Mouse (Mus musculus): ENCODE measurements around the gene Cenpq. TPM values are rescaled to one million over a fixed set of nuclear protein-coding genes. Genes with fewer than 3 reads are reported as not detected.

The Cenpq gene
- 32.1 and 32.7 TPM in 2 replicates for polyA plus RNA-seq (2015; fragmentation: Nextera tagmentation; extraction: Ambion mirVana)

DNA sequence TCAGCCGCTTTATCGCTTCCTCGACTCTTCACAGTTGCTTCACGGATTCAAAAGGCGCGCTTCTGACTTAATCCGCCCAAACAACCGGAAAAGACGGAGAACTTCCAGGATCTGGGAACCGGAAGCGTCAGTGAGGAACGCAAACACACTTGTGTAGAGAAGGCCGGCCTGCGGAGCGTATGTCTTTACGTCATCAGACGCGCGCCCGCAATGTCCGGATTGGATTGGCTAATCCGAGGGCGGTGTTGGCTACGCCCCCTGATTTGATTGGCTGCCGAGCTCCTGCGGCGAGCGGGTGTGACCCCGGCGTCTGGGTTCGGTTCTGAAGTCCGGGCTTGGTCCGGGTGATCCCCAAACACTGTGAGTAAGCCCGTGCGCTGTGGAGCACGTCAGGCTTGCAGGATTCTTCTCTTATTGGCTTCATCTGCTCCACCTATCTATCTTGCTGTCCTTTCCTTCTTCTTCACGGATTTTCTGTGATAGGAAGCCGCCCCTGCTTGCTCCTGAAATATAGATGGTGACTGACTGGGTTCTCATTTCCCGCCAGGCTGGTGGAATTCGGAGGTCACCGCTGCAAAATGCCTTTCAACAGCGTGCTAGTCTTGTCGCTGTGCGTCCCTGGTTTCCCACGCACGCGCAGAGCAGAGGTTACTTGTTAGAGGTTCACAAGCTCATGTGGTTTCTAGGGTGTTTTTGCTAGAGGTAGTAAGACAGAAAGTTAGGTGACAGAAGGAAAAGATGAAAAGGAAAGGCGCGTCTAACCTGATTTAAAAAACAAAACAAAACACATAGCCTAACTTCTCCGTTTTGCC lies at the start of gene Cenpq, which contains the start of gene Mut:
Gene Cenpq, minus strand, starts transcription at position 628 of the 812 bp plus-strand sequence.
Gene Mut, plus strand, starts transcription at position 266 of the 812 bp plus-strand sequence.
- peak within 1 kb of the TSS; percentile 96 for H3K27ac ChIP-seq
- under 1% methylated on average over 50 of the region's 50 CpGs for WGBS
- H3K36me3 ChIP-seq = peaks cover 14% of the 10 kb centered on the region; the same call in 1 of the 2 replicates
- ATAC-seq (ENCODE audit: borderline replicate concordance, extremely low read depth, low FRiP score, low TSS enrichment) = peak; percentile 100
- peaks cover 8% of the 10 kb centered on the region for H3K4me1 ChIP-seq
- H3K4me3 ChIP-seq = peak within 1 kb of the TSS; percentile 76
- H3K9me3 ChIP-seq = no peaks in the 10 kb centered on the region
- peak within 1 kb of the TSS; percentile 73 for H3K9ac ChIP-seq
- H3K27me3 ChIP-seq = no peaks in the 10 kb centered on the region
- H3K4me2 ChIP-seq = peak within 1 kb of the TSS; percentile 69

DNA sequence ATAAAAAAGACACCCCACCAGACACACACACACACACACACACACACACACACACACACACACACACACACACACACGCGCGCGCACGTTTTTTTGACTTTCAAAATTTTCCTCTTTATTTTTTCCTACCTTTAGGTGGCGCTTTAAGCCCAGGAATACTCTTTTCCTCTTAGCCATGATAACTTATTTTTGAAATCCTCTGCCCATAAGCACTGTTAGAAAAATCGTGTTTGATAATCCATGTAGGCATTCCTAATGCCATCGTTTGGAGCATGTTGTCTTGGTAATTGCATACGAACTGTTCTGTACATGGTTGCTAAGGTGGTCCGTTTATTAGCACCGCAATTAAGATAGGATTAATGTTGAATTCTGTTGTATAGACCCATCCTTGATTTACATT lies 43.1 kb upstream of the Cenpq start:
- Histone ChIP-seq H3K27me3 (no peaks in the 10 kb centered on the region), H3K9me3 (no peaks in the 10 kb centered on the region), H3K4me1 (no peaks in the 10 kb centered on the region), H3K4me2 (no peak overlapping the region), H3K4me3 (no peak overlapping the region), H3K36me3 (no peaks in the 10 kb centered on the region), H3K27ac (no peak overlapping the region), H3K9ac (no peak overlapping the region)
- 68% methylated on average over 11 of the region's 11 CpGs for WGBS
- ATAC-seq (ENCODE audit: borderline replicate concordance, extremely low read depth, low FRiP score, low TSS enrichment) = no peak

DNA sequence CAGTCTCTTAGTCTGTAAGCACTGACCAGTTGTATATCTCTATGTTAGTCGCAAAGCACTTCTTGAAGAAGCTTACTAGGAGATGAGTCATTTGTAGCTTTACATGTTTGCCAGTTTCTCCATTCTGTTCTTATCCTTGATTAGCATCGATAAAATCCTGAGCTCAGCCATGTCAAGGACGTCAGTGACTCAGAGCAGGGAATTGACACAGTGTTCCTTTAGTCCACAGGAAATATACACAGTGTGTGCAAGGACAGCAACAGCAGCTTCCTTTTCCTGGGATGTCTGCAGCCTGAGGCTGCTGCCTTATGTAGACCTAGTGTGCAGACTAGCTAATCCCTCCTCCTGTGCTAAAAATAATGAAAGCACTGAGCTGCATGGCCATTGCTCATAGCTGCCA lies 13.7 kb upstream of the Cenpq start:
- Histone ChIP-seq H3K4me1 (no peaks in the 10 kb centered on the region), H3K9ac (no peak overlapping the region), H3K27me3 (no peaks in the 10 kb centered on the region), H3K27ac (no peak overlapping the region), H3K9me3 (no peaks in the 10 kb centered on the region), H3K4me2 (no peak overlapping the region), H3K4me3 (no peak overlapping the region), H3K36me3 (peaks cover 42% of the 10 kb centered on the region)
- 77% methylated on average over 3 of the region's 3 CpGs for WGBS
- ATAC-seq (ENCODE audit: borderline replicate concordance, extremely low read depth, low FRiP score, low TSS enrichment) = no peak

DNA sequence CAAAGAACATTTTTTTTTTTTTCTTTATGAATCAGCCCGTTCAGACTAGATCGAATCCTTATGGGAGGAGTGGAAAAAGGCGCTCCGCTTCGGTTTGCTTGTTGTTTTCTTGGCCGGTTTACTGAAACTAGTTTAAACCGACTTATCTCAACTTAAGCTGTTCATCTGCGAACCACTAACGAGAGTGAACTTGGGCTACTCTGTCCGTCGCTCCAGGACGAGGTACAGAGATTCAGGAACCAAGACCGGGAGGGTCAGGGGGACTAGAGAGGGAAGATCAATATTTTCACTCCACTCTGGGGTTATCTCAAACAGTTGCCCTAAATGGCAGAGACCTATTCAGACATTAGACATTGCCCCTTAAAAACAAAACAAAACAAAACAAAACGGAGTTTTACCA lies 862 bp downstream of the Cenpq start:
- H3K9ac ChIP-seq = peak overlapping the region; percentile 44
- H3K4me2 ChIP-seq = peak overlapping the region; percentile 69
- peaks cover 18% of the 10 kb centered on the region for H3K36me3 ChIP-seq
- no peaks in the 10 kb centered on the region for H3K9me3 ChIP-seq
- ATAC-seq (ENCODE audit: borderline replicate concordance, extremely low read depth, low FRiP score, low TSS enrichment) = no peak; the same call in 1 of the 2 replicates
- peak overlapping the region; percentile 76 for H3K4me3 ChIP-seq
- H3K27me3 ChIP-seq = no peaks in the 10 kb centered on the region
- under 1% methylated on average over 14 of the region's 14 CpGs for WGBS
- H3K4me1 ChIP-seq = peaks cover 8% of the 10 kb centered on the region
- H3K27ac ChIP-seq = peak overlapping the region; percentile 96; the same call in 1 of the 2 replicates

DNA sequence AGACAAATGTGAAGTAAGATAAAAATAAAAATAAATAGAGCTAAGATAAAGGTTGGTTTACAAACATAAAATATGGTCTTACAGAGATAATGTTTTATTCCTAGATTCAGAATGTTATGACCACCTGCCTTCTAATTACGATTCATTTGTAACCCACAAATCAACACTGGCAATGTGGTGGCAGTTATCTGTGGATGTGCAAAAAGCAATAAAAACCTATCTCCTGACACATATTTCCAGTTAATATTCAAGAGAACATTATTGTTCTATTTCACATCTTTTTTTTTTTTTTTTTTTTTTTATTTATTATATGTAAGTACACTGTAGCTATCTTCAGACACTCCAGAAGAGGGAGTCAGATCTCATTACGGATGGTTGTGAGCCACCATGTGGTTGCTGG lies 19.3 kb downstream of the Cenpq start:
- H3K4me2 ChIP-seq = no peak overlapping the region
- no peaks in the 10 kb centered on the region for H3K27me3 ChIP-seq

DNA sequence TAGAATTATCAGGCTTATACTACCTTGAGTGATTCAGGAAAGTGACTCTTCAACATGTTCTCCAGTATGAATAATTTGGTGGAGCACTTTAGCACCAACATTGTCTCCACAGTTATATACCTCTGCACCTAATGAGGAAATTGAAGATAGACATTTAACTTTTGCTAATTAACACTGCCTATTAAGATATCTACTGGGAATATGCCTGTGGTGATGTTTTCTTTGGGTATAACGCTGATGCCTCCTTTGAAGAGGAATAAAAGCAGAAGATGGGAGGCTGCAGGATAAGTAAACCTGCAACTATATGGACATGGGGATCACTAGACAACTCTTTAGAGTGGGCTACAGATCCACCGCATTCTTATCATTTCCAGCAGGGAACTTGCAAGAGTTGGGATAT lies 20.6 kb downstream of the Cenpq start, which contains the start of gene Glyatl3:
Gene Glyatl3, minus strand, starts transcription at position 101 of the 400 bp plus-strand sequence.
- H3K4me2 ChIP-seq = no peak within 1 kb of the TSS
- no peaks in the 10 kb centered on the region for H3K4me1 ChIP-seq
- H3K27ac ChIP-seq = no peak within 1 kb of the TSS
- no peaks in the 10 kb centered on the region for H3K27me3 ChIP-seq
- 87% methylated on average over 2 of the region's 2 CpGs for WGBS
- H3K36me3 ChIP-seq = no peaks in the 10 kb centered on the region
- no peak within 1 kb of the TSS for H3K4me3 ChIP-seq
- no peaks in the 10 kb centered on the region for H3K9me3 ChIP-seq
- H3K9ac ChIP-seq = no peak within 1 kb of the TSS
- ATAC-seq (ENCODE audit: borderline replicate concordance, extremely low read depth, low FRiP score, low TSS enrichment) = no peak

More for the DNA sequence above, 19.3 kb downstream of the Cenpq start:
- Histone ChIP-seq H3K9ac (no peak overlapping the region), H3K36me3 (no peaks in the 10 kb centered on the region), H3K4me3 (no peak overlapping the region), H3K4me1 (no peaks in the 10 kb centered on the region), H3K27ac (no peak overlapping the region), H3K9me3 (no peaks in the 10 kb centered on the region)
- WGBS = 95% methylated on average over 2 of the region's 2 CpGs
- ATAC-seq (ENCODE audit: borderline replicate concordance, extremely low read depth, low FRiP score, low TSS enrichment) = no peak

DNA sequence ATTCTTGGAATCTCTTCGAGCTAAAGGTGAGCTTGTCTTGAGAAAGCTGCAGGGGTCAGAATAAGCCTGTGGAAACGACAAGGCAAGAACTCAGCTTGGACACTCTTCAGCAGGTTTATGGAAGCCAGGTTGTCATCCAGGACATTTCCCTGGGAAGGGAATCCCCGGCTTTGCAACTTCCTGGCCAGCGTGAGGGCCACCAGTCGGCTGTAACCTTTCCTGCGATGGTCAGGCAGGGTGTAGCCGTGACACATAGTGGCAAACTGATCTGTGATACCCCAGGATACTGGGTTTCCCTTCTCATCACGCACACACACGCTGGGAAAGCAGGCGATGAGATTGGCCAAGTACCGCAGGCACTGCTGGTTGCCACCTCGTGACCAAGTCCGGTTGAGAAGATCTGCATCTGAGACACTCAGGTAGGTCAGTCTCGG lies 30.1 kb downstream of the Cenpq start:
- no peak overlapping the region for H3K9ac ChIP-seq
- peak overlapping the region; percentile 43; the same call in 1 of the 2 replicates for H3K4me2 ChIP-seq
- H3K36me3 ChIP-seq = no peaks in the 10 kb centered on the region
- H3K27me3 ChIP-seq = no peaks in the 10 kb centered on the region
- H3K4me1 ChIP-seq = no peaks in the 10 kb centered on the region
- 5% methylated on average over 13 of the region's 14 CpGs for WGBS
- H3K27ac ChIP-seq = no peak overlapping the region
- no peak overlapping the region for H3K4me3 ChIP-seq
- no peaks in the 10 kb centered on the region for H3K9me3 ChIP-seq
- no peak for ATAC-seq (ENCODE audit: borderline replicate concordance, extremely low read depth, low FRiP score, low TSS enrichment)

DNA sequence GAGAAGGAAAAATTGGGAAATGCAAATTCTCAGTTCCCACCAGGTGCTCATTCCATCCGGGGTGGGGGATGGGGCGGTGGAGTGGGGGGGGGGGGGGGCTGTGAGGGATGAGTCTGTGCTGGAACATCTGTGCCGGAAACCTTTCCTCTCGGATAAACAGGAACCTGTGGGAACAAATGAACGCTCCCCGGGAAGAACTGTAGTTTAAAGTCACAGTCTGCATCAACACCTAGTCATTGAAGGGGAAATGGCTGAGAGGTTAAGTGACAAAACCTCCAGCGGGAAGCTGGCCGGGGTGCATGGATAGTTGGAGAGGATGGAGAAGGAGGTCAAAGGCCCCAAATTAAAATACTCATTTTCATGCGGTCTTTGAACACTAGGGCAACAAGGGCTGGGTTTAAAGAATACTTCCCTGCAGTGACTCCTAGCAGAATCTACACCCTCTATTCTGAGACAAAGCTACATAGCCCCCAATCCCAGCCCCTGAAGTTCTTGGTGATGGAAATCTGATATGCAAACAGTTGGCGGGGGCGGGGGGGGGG lies 30.7 kb downstream of the Cenpq start:
- no peak overlapping the region for H3K9ac ChIP-seq
- no peaks in the 10 kb centered on the region for H3K4me1 ChIP-seq
- ATAC-seq (ENCODE audit: borderline replicate concordance, extremely low read depth, low FRiP score, low TSS enrichment) = no peak
- H3K36me3 ChIP-seq = no peaks in the 10 kb centered on the region
- no peak overlapping the region for H3K27ac ChIP-seq
- no peak overlapping the region for H3K4me3 ChIP-seq
- H3K27me3 ChIP-seq = no peaks in the 10 kb centered on the region
- H3K9me3 ChIP-seq = no peaks in the 10 kb centered on the region
- 11% methylated on average over 11 of the region's 11 CpGs for WGBS
- peak overlapping the region; percentile 43; the same call in 1 of the 2 replicates for H3K4me2 ChIP-seq

DNA sequence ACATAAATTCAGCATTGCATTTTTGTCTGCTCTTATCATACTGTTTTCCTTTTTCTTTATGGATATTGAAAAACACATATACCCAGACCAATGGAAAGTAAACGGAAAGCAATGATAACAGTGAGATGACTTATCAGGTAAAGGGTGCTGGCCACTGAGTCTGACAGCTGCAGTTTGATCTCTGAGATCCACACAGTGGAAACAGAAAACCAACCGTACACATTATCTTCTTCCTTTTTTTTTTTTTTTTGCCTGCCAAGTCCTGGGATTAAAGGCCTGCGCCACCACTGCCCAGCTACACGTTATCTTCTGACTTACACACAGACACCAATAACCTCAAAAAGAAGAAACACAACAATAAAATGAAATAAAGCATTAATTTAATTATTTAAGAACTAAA lies 31.5 kb downstream of the Cenpq start:
- Histone ChIP-seq H3K4me2 (no peak overlapping the region), H3K27me3 (no peaks in the 10 kb centered on the region), H3K4me3 (no peak overlapping the region), H3K36me3 (no peaks in the 10 kb centered on the region), H3K9ac (no peak overlapping the region), H3K4me1 (no peaks in the 10 kb centered on the region), H3K27ac (no peak overlapping the region), H3K9me3 (no peaks in the 10 kb centered on the region)
- 46% methylated on average over 4 of the region's 4 CpGs for WGBS
- ATAC-seq (ENCODE audit: borderline replicate concordance, extremely low read depth, low FRiP score, low TSS enrichment) = no peak

DNA sequence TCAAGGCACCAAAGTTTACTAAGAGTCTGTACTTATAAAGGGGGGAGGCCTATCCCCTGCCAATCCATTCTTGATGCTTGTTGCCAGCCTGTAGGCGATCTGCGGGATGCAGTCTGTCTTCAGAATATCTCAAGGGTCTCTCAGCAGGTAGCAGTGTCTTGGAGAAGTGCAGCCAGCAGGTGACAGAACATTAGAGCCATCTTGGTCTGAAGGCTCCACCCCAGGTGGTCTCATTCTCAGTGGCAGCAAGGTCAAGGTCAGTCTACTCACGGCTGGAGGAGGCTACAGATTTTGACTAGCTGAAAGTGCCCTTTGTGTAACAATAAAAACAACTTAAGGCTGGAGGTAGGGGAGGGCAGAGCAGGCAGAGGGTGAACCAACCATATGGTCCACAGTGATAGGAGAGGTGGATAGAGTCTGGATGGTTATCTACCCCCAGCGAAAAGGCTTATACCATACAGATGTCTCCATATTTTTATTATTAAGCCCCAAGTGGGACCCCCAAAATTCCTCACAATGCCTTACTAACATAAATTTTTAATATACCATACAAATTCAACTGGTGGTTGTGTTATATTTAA lies 35.0 kb downstream of the Cenpq start:
- ATAC-seq (ENCODE audit: borderline replicate concordance, extremely low read depth, low FRiP score, low TSS enrichment) = no peak
- Histone ChIP-seq H3K4me3 (no peak overlapping the region), H3K9ac (no peak overlapping the region), H3K9me3 (no peaks in the 10 kb centered on the region), H3K27me3 (no peaks in the 10 kb centered on the region), H3K4me1 (no peaks in the 10 kb centered on the region), H3K4me2 (no peak overlapping the region), H3K27ac (no peak overlapping the region), H3K36me3 (no peaks in the 10 kb centered on the region)
- WGBS = 51% methylated on average over 4 of the region's 4 CpGs

DNA sequence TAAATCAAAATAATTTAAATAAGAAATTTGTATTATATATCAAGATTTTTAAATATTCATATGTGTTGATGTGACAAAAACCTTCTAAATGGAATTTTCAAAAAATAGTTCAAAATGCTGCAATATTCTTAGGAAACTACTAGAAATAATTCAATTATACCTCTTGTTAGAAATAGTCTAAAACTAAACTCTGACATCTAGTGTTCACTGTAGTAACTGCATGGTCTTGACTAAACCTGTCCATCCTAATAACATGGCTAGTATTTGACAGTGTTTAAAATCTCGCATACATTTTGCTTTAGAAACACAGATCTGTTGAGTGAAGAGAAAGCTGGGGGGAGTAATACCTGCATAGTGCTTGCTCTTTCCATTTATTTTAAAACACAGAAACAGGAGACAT lies 38.0 kb downstream of the Cenpq start:
- H3K4me1 ChIP-seq = no peaks in the 10 kb centered on the region
- no peaks in the 10 kb centered on the region for H3K9me3 ChIP-seq
- H3K4me3 ChIP-seq = no peak overlapping the region
- no peak for ATAC-seq (ENCODE audit: borderline replicate concordance, extremely low read depth, low FRiP score, low TSS enrichment)
- H3K9ac ChIP-seq = no peak overlapping the region
- no peaks in the 10 kb centered on the region for H3K36me3 ChIP-seq
- no peak overlapping the region for H3K27ac ChIP-seq
- no peaks in the 10 kb centered on the region for H3K27me3 ChIP-seq
- no peak overlapping the region for H3K4me2 ChIP-seq
- WGBS = 60% methylated on average over 1 of the region's 1 CpGs
